Mouse (Mus musculus) embryo, embryonic 9.5 days (tissue): Measurements from ENCODE around the gene Gm49396.

ENCODE experiments used
- DNase-seq: peaks from one replicate; pipeline ENCODE4 v3.0.0-alpha.2; 2017; ENCODE audit errors: extremely low spot score

Gene Gm49396

GRCm38 (mm10) chr7:30563117-30563905 is at the start of gene Gm49396, which contains the start of the genes U2af1l4 and Psenen:
Gene Gm49396 (plus strand): TSS chr7:30563344.
Gene U2af1l4 (plus strand): TSS chr7:30563301.
Gene Psenen (minus strand): TSS chr7:30563627.
- DNase-seq, result peak; percentile 92

GRCm38 (mm10) chr7:30515003-30515760 is 48.0 kb upstream of the Gm49396 start:
- DNase-seq, result no peak

GRCm38 (mm10) chr7:30518325-30518724 is 44.8 kb upstream of the Gm49396 start:
- no peak for DNase-seq

- DNase-seq, result no peak
Measured at GRCm38 (mm10) chr7:30520396-30520795, 42.7 kb upstream of the Gm49396 start.

- DNase-seq, result no peak
Measured at GRCm38 (mm10) chr7:30520856-30521255, 42.3 kb upstream of the Gm49396 start.

- no peak for DNase-seq
Measured at GRCm38 (mm10) chr7:30522871-30523270, 40.3 kb upstream of the Gm49396 start.

GRCm38 (mm10) chr7:30524487-30524886 is 38.7 kb upstream of the Gm49396 start:
- no peak for DNase-seq

- DNase-seq, result peak; percentile 8
Measured at GRCm38 (mm10) chr7:30525954-30526353, 37.2 kb upstream of the Gm49396 start.

GRCm38 (mm10) chr7:30526399-30526798 is 36.7 kb upstream of the Gm49396 start:
- no peak for DNase-seq

GRCm38 (mm10) chr7:30526981-30527380 is 36.2 kb upstream of the Gm49396 start:
- DNase-seq, result no peak

- no peak for DNase-seq
Measured at GRCm38 (mm10) chr7:30531291-30531815, 31.8 kb upstream of the Gm49396 start.

- peak; percentile 51 for DNase-seq
Measured at GRCm38 (mm10) chr7:30532931-30533330, 30.2 kb upstream of the Gm49396 start.

GRCm38 (mm10) chr7:30533941-30534632 is 29.1 kb upstream of the Gm49396 start:
- DNase-seq, result no peak

- peak; percentile 96 for DNase-seq
Measured at GRCm38 (mm10) chr7:30534633-30535577, 28.2 kb upstream of the Gm49396 start, which contains the start of gene Arhgap33. Gene Arhgap33 (minus strand): TSS chr7:30535060.

- no peak for DNase-seq
Measured at GRCm38 (mm10) chr7:30540572-30540971, 22.6 kb upstream of the Gm49396 start.

- no peak for DNase-seq
Measured at GRCm38 (mm10) chr7:30544327-30544726, 18.8 kb upstream of the Gm49396 start.

GRCm38 (mm10) chr7:30549880-30550279 is 13.3 kb upstream of the Gm49396 start:
- DNase-seq, result no peak

- DNase-seq, result no peak
Measured at GRCm38 (mm10) chr7:30550603-30551002, 12.5 kb upstream of the Gm49396 start.

GRCm38 (mm10) chr7:30551445-30552101 is 11.6 kb upstream of the Gm49396 start:
- no peak for DNase-seq
